Mouse (Mus musculus) erythroblast, embryonic 14.5 days (primary cell): Measurements from ENCODE around the gene Rtn4rl1.

Experiments
- GATA1 ChIP-seq: IDR thresholded peaks from 2 replicates; pipeline ENCODE4 v1.6.1; 2012; ENCODE audit warnings: low read length, inconsistent platforms, mixed read lengths
- TAL1 ChIP-seq: IDR thresholded peaks from 3 replicates; pipeline ENCODE4 v1.6.1; 2012; ENCODE audit warnings: low read length, inconsistent platforms, mixed read lengths

DNA sequence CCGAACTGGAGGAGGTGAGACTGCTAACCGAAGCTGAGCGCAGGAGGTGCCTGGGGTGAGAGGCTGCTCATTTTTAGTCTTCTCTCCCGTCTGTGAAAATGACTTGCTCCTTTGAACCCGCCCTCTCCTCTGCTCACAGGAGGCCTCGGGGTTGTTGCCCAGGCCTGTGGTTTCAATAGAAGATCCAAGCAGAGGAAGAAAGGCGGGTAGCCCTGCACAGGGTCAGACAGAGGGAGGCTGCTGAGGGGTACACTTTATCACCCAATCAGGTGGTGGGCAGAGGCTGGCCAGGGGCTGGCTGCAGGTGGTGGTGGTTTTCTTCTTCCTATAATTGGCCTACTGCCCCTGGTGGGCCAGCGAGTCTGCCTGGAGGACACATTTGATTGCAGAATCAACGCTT, 10.9 kb downstream of the Rtn4rl1 start:
- TF ChIP-seq GATA1 (no peak), TAL1 (no peak)
